Mouse (Mus musculus) layer of hippocampus, postnatal 10 days (tissue): ENCODE measurements around the gene Rdh7. TPM values are rescaled to one million over a fixed set of nuclear protein-coding genes. Genes with fewer than 3 reads are reported as not detected.
A peak's percentile ranks its signal among the peaks of the same experiment; 100 is the strongest.
"Not testable (repeated sequence)": the region's sequence is repeated elsewhere in the genome, so short reads cannot be mapped to it uniquely, and the experiment has no call there.

Source experiments
- DNase-seq, 2 experiments: peaks; one replicate each; pipeline ENCODE4 v3.0.0; 2021; ENCODE audit warnings: low spot score in 2 of 2
- long read RNA-seq: library from polyadenylated mRNA; stranded (forward); transcript quantifications from one replicate; pipeline ENCODE4 v2.0.0, GENCODE M21; 2023
- total RNA-seq, 2 experiments: library from RNA; stranded (reverse); gene quantifications; 2 replicates each; pipeline ENCODE4 v1.2.3; 2021

Gene Rdh7
- not detected for total RNA-seq
- long read RNA-seq, result 0 reads

- DNase-seq, result no peak
Observed at GRCm38 (mm10) chr10:127888605-127889004, at the start of gene Rdh7. Gene Rdh7, minus strand, starts transcription at chr10:127888817.

GRCm38 (mm10) chr10:127937428-127938010, 48.9 kb upstream of the Rdh7 start:
- DNase-seq, result peak; percentile 81 to 83

DNA sequence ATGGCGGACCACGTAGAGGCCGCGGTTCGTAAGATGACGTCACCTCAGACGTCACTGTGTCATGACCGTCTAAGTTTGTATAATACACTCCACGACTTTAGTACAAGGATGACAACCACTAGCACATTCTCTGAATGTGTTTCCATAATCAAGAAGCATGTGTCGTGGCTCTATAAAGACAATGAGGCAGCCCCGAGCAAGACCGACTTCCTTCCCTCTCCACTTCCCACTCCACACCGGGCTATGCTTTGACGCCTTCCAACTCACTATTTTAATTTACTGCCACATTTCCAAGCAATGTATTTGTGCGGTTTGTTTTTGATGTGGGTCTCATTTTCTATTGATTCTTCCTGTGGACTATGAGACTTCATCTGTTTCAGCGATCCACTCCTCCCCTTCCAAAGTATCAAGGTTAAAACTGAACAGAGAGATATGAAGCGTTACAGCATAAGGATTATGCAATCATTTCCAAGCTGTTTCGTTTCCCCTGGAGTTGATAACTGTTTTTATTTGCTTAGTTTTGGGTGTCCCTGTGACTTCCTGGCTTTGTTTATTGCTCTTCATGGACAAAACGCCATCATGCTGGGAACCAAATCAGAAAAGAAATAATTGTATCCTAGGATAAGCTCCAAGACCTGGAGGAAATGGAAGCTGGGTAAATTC, 48.3 kb upstream of the Rdh7 start:
- DNase-seq, result no peak

- no peak for DNase-seq
Observed at GRCm38 (mm10) chr10:127936271-127936670, 47.7 kb upstream of the Rdh7 start.

DNA sequence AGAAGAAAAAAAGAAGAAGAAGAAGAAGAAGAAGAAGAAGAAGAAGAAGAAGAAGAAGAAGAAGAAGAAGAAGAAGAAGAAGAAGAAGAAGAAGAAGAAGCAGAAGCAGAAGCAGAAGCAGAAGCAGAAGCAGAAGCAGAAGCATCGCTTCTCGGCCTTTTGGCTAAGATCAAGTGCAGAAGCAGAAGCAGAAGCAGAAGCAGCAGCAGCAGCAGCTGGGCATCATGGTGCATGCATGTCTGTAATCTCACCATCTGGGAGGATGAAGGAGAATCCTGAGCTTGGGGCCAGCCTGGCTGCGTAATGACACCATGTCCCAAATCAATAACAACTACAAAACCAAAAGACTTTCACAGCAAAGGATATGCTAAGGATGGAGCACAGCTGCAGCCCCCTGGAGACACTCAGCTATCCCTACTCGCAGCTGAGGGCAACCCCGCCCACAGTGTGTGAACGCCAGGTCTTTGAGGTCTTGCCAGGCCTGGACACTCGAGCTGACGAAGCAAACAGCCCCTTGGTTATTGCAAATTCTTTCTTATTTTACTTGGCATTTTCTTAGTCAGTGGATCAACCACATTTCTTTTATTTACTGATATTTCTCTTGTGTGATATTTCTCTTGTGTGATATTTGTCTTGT, 43.8 kb upstream of the Rdh7 start:
- no peak for DNase-seq

- no peak for DNase-seq
Observed at GRCm38 (mm10) chr10:127927737-127928136, 39.1 kb upstream of the Rdh7 start.

- DNase-seq, result peak; percentile 29 to 52
Observed at GRCm38 (mm10) chr10:127924597-127925378, 36.2 kb upstream of the Rdh7 start.

GRCm38 (mm10) chr10:127923024-127923423, 34.4 kb upstream of the Rdh7 start:
- DNase-seq, result no peak

- DNase-seq, result no peak
Observed at GRCm38 (mm10) chr10:127922241-127922640, 33.6 kb upstream of the Rdh7 start.

GRCm38 (mm10) chr10:127917651-127918050, 29.0 kb upstream of the Rdh7 start:
- DNase-seq, result no peak

DNA sequence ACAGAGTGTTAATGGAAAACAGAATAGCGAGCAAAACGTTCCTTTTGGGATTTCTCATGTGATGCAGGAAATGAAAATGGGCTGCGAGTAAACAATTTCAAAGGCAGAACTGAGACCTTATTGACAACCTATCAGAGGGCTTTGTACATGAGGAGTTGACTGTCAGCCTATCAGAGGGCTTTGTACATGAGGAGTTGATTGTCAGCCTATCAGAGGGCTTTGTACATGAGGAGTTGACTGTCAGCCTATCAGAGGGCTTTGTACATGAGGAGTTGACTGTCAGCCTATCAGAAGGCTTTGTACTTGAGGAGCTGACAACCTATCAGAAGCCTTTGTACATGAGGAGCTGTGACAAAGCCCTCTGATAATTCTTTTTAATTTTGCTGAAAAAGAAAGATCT, 28.6 kb upstream of the Rdh7 start:
- DNase-seq, result not testable (repeated sequence)

DNA sequence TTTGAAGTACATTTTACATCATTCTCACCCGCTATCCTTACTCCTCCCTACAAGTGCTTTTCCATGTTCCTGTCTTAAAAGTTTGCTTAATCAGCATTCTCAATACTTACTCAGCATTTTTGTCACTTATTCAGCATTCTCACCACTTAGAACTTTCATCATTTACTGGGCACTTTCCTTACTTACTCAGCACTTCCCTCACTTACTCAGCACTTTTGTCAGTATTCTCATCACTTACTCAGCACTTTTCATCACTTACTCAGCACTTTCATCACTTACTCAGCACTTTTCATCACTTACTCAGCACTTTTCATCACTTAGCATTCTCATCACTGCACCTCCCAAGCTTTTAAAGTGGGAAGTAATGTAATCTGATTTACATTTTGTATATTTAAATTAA, 27.0 kb upstream of the Rdh7 start:
- DNase-seq, result no peak

GRCm38 (mm10) chr10:127907386-127907951, 18.9 kb upstream of the Rdh7 start:
- no peak for DNase-seq

DNA sequence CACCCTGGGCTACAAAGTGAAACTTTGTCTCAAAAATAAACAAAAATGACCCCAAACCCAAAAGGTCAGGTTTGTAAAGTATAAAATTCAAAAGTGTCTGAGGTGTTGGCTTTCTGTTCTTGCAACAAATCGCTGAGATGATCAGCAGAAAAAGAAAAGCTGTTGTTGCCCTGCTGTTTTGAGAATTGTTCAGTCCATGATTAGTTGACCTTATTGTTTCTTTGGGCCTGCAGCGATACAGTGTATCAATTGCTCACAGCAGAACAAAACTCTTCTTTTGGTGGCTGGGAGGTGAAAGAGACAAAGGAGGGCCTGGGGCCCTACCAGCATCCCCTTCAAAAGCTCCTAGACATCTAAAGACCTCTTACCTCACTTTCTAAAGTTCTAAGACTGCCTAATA, 17.5 kb upstream of the Rdh7 start:
- DNase-seq, result no peak

DNA sequence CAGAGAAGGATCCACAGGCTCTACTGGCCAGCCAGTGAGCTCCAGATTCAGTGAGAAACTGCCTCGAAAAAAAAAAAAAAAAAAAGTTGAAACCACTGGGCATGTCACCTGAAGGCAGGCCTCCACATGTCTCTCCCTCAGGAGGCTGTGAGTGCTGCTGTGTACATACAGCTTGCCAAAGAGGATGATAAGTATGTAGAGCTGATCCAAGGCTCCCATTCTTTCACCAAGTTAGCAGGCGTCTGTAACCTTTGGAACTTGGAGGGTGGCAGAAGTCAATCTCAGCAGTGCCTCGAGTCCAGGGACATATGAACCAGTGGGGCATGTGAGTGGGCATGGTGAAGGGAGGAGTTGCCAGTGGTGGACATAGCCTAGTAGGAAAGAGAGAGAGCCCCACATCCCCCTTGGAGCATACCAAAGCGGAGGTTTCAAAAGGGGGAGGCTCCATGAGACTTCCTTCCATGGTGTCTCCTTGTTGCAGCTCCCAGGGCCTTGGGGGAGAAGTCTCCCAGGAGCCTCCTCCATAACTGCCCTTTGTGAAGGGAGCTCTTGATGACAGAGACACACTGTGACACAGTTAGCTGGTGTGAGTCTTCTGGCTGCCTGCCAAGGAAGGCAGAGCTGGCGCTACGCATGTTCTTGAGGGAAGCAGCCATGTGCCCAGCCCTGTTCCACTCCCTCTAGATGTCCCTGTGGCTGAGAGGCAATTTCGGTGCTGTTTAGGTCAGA, 16.3 kb upstream of the Rdh7 start:
- DNase-seq, result peak; percentile 8 to 38

- no peak for DNase-seq
Observed at GRCm38 (mm10) chr10:127903116-127903515, 14.5 kb upstream of the Rdh7 start.

- no peak for DNase-seq
Observed at GRCm38 (mm10) chr10:127901751-127902150, 13.1 kb upstream of the Rdh7 start.

- no peak for DNase-seq
Observed at GRCm38 (mm10) chr10:127899783-127900182, 11.2 kb upstream of the Rdh7 start.

GRCm38 (mm10) chr10:127898218-127898617, 9.6 kb upstream of the Rdh7 start, which contains the start of gene Sdr9c7:
Gene Sdr9c7, plus strand, starts transcription at chr10:127898518.
- DNase-seq, result no peak

DNA sequence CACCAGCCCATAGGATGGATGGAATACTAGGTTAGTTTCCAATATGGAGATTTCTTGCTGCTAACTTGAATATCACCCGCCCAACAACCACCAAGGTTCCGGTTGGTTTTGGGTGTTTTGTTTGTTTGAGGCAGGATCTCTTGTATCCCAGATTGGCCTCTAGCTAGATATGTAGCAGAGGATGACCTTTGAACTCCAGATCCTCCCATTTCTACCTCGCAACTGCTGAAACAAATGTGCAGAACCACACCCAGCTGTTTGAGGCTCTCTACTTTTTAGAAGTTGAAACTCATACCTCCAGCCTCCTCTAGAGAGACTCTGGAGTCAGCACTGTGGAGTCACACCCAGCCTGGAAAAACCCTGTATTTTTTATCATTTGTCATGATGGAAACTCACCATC, 8.9 kb upstream of the Rdh7 start:
- DNase-seq, result no peak

- no peak for DNase-seq
Observed at GRCm38 (mm10) chr10:127896705-127897104, 8.1 kb upstream of the Rdh7 start.
